Mouse (Mus musculus) G1E (cell line): Measurements from ENCODE around the gene Plekhj1. TPM values are rescaled to one million over a fixed set of nuclear protein-coding genes. Genes with fewer than 3 reads are reported as not detected.
"Not testable (repeated sequence)": the region's sequence is repeated elsewhere in the genome, so short reads cannot be mapped to it uniquely, and the experiment has no call there.

ENCODE experiments used
- ATAC-seq: 2 replicates; pipeline ENCODE4 v1.8.0; 2016; ENCODE audit warnings: mild to moderate bottlenecking; ENCODE audit not compliant: insufficient number of reproducible peaks, poor library complexity, low FRiP score, severe bottlenecking; ENCODE audit errors: extremely low read depth
- DNase-seq: peaks from one replicate; pipeline ENCODE4 v3.0.0; 2012; ENCODE audit warnings: low spot score
- H3K27me3 ChIP-seq: 2 replicates; pipeline ENCODE4 v1.6.1; 2012; ENCODE audit warnings: mild to moderate bottlenecking, low read length, inconsistent platforms; ENCODE audit not compliant: insufficient read depth
- H3K36me3 ChIP-seq: replicated peaks from 2 replicates; pipeline ENCODE3; 2012; ENCODE audit warnings: mild to moderate bottlenecking, inconsistent platforms
- H3K4me1 ChIP-seq: 2 replicates; pipeline ENCODE4 v1.6.1; 2012; ENCODE audit warnings: low read depth, low read length, inconsistent platforms, mixed read lengths; ENCODE audit not compliant: insufficient read depth
- H3K4me3 ChIP-seq: 2 replicates; pipeline ENCODE4 v1.5.1; 2012; ENCODE audit warnings: low read depth, mild to moderate bottlenecking, inconsistent platforms, low read length, moderate library complexity, mixed read lengths
- H3K9me3 ChIP-seq: replicated peaks from 2 replicates; pipeline ENCODE4 v1.6.1; 2012; ENCODE audit warnings: inconsistent platforms
- CTCF ChIP-seq: IDR thresholded peaks from 2 replicates; pipeline ENCODE4 v1.5.1; 2012; ENCODE audit warnings: low read depth, low read length, inconsistent platforms, mixed read lengths
- GATA1 ChIP-seq: IDR thresholded peaks from 2 replicates; pipeline ENCODE4 v1.6.1; 2012; ENCODE audit warnings: borderline replicate concordance, low read length, inconsistent platforms, mixed read lengths
- GATA2 ChIP-seq: IDR thresholded peaks from 2 replicates; pipeline ENCODE4 v1.6.1; 2012; ENCODE audit warnings: low read depth, low read length, inconsistent platforms, borderline replicate concordance
- POLR2AphosphoS5 ChIP-seq: IDR thresholded peaks from 2 replicates; pipeline ENCODE4 v1.6.1; 2012; ENCODE audit warnings: low read depth, low read length, inconsistent platforms; ENCODE audit not compliant: insufficient replicate concordance
- TAL1 ChIP-seq: conservative IDR thresholded peaks from 2 replicates; pipeline ENCODE4 v1.6.1; 2012; ENCODE audit warnings: low read depth, low read length, inconsistent platforms, mixed read lengths
- polyA plus RNA-seq: library from polyadenylated mRNA; stranded (reverse); fragments of >175 nt; gene quantifications from 2 replicates; pipeline ENCODE4 v1.2.3, GENCODE M21; 2012
- total RNA-seq, 2 experiments: library from RNA; stranded (forward) in 1 of 2; stranded (reverse) in 1 of 2; fragments of 200-1000 nt in 1 of 2; fragments of >200 nt in 1 of 2; fragmentation: Nextera tagmentation in 1 of 2; gene quantifications; 2 replicates each; pipeline ENCODE4 v1.2.3; 2014 to 2017

Gene Plekhj1
- total and polyA plus RNA-seq, 3 experiments, result 68.0 to 325 (median 122) TPM

DNA sequence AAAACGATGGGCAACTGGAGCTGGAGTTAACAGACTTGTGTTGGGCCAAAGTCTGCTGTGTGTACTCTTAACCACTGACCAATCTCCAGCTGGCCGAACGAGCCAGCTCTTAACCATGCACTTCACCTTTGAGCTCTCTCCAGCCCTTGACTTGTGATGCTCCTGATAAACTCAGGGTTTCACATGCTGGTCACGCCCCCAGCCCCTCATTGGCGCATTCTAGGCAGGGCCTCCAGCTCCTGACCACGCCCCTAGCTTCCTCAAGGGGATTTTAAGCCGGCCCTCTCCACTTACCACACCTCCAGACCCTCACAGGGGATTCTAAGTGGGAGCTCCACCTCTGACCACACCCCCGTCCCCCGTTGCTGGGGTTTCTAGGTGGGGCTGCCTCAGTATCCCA, 32.7 kb upstream of the Plekhj1 start:
- no peak; the same call in 1 of the 2 replicates for ATAC-seq
- DNase-seq, result peak; percentile 54
- H3K36me3 ChIP-seq, result peaks cover 41% of the 10 kb centered on the region
- H3K4me3 ChIP-seq, result no peak overlapping the region
- TF ChIP-seq POLR2AphosphoS5 (no peak), TAL1 (no peak), GATA2 (no peak)
- H3K4me1 ChIP-seq, result peaks cover 55% of the 10 kb centered on the region
- H3K27me3 ChIP-seq, result peaks cover 30% of the 10 kb centered on the region
- H3K9me3 ChIP-seq, result peaks cover 18% of the 10 kb centered on the region

DNA sequence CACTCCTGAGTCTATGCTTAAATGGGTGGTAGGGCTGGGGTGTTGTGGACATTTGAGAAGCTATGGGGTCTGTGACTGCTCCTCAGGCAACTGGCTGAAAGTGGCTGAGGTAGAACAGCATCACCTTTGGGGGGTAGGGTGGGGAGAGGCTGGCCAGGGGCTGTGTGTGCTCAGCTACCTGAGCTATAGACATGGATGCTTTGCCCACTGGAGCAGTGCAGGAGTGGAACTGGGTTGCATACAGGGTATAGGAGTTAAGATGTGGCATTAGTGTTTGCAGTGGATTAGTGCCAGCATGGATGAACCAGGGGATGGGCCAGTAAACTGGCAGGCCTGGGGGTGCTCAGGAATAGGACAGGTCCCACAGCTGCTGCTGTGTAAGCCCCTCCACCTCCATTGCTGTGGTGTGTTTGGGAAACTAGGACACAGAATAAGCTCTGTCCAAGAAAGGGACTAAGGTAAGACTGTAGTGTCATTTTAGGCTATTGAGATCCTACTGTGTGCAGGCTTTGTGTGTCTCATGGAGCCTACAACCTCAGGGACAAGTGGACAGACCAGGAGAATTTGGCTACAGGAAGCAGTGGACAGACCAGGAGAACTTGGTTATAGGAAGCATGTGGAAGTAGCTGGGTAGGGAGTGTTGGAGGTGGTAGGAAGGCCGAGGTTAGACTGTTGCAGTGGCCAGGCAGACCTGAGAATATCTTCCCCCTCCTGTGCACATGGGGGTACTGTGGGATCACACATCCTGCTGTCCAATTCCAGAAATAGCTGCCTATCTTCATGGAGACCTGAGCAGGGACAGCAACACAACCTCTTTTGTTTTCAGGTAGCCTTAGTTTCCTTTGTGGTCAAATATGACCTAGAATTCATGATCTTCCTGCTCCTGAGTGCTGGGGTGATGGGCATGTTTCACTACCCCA, 31.2 kb upstream of the Plekhj1 start:
- Histone ChIP-seq H3K27me3 (peaks cover 15% of the 10 kb centered on the region), H3K4me3 (no peak overlapping the region), H3K9me3 (peaks cover 5% of the 10 kb centered on the region), H3K36me3 (peaks cover 41% of the 10 kb centered on the region), H3K4me1 (peaks cover 57% of the 10 kb centered on the region)
- DNase-seq (no peak), ATAC-seq (no peak)
- TF ChIP-seq TAL1 (no peak), CTCF (no peak), POLR2AphosphoS5 (no peak), GATA2 (no peak), GATA1 (no peak)

DNA sequence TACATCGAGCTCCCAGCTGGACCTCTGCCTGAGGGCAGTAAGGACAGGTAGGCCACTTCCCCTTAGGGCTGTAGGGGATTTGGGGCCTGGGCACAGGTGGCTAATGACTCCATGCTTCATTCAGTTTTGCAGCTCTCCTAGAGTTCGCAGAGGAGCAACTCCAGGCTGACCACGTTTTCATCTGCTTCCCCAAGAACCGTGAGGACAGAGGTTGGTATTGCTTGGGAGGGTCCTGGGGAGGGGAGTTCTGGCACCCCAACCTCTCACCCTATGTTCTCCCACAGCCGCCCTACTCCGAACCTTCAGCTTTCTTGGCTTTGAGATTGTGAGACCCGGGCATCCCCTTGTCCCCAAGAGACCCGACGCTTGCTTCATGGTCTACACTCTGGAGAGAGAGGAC, 30.2 kb upstream of the Plekhj1 start:
- not testable (repeated sequence) for ATAC-seq, DNase-seq, H3K9me3 ChIP-seq, H3K27me3 ChIP-seq
- peak overlapping the region; percentile 77; the same call in 1 of the 2 replicates for H3K4me3 ChIP-seq
- H3K36me3 ChIP-seq, result peaks cover 41% of the 10 kb centered on the region
- H3K4me1 ChIP-seq, result peaks cover 64% of the 10 kb centered on the region

GRCm38 (mm10) chr10:80827870-80828420, 29.5 kb upstream of the Plekhj1 start:
- DNase-seq (no peak), ATAC-seq (no peak)
- Histone ChIP-seq H3K9me3 (no peaks in the 10 kb centered on the region), H3K27me3 (peaks cover 4% of the 10 kb centered on the region), H3K4me3 (peak overlapping the region; percentile 77), H3K36me3 (peaks cover 41% of the 10 kb centered on the region), H3K4me1 (peaks cover 64% of the 10 kb centered on the region)
- TF ChIP-seq POLR2AphosphoS5, result no peak

DNA sequence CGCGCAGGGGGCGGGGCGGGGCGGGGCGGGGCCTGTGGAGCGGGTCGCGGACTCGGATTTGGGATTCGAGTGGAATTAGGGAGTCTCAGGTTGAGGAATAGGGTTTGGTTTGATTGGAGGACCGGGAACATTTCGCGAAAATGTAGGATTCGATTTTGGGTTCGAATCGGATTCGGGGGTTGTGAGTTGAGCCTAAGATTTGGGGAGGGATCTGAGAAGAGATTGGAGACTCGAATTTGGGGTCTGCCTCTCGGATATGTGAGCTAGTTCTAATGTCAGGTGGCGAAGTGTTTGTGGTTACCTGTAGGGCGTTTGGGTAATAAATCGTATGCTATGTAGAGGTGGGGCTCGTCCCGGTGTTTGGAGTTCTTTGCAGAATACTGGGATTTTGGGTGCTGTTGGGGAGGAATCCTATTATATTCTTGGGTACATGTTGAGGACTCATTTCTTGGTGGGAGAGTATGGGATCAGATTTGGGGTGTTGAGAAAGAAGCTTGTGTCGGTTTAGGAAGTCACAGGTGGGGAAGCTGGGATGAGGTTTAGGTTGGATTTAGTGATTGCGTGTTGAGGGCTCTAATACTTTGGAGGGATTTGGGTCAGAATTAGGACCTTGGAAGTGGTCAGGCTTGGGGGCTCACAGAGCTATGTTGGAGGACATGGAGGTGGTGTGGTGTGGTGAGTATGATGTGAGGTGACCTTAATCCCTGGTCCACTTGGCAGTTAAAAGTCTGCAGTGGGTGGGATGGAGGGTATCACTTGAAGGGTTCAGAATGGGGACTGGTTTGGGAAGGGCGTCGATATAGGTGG, 28.8 kb upstream of the Plekhj1 start:
- Histone ChIP-seq H3K36me3 (peaks cover 41% of the 10 kb centered on the region), H3K9me3 (no peaks in the 10 kb centered on the region), H3K4me1 (peaks cover 65% of the 10 kb centered on the region), H3K4me3 (peak overlapping the region; percentile 77), H3K27me3 (peaks cover 2% of the 10 kb centered on the region)
- no peak for DNase-seq
- no peak for ATAC-seq
- TF ChIP-seq GATA1 (no peak), GATA2 (no peak), TAL1 (no peak), POLR2AphosphoS5 (no peak), CTCF (no peak)

GRCm38 (mm10) chr10:80826151-80827062, 28.0 kb upstream of the Plekhj1 start, which contains the start of gene Oaz1:
Oaz1 (plus strand) TSS chr10:80826656.
- Histone ChIP-seq H3K4me1 (peaks cover 61% of the 10 kb centered on the region), H3K4me3 (peak within 1 kb of the TSS; percentile 77), H3K9me3 (no peaks in the 10 kb centered on the region), H3K36me3 (peaks cover 37% of the 10 kb centered on the region), H3K27me3 (no peaks in the 10 kb centered on the region)
- peak; percentile 97 for ATAC-seq
- TF ChIP-seq POLR2AphosphoS5, result no peak
- TF ChIP-seq GATA2, result no peak
- no peak for TF ChIP-seq TAL1
- no peak for TF ChIP-seq GATA1
- no peak for TF ChIP-seq CTCF
- peak; percentile 96 for DNase-seq
